ENCODE assay signal across 8 mouse cellular contexts in the genomic region with DNA sequence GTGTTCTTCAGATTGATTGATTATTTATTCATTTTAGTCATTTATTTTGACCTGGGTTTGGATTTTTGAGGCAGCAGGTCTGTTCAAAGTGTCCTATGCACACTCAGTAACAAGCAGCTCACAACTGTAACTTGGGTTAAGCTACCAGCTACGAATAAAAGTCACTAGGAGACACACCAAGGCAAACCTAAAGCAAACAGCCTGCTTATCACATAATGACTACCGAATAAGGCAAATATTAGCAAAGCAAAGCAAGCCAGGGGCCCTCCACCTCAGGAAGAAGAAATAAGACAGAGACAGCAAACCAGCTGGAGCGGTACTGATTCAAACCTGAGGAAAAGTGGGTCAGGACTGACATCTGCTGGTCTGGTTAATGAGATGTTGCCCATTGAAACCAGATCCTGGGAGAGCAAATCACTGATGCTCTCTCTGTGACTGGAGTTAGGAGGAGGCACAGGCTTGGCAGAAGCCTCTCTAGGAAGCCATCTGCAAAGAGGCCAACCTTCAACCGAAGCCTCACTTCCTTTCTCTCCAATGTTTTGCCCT.
DNase-seq lines count a peak whose midpoint lies in the region; ATAC-seq and TF ChIP-seq lines count a peak whose summit lies in the region.

No protein-coding gene starts in this region.

- no peak overlapping the region for H3K9ac ChIP-seq in heart, embryonic 11.5 days (ENCODE audit: low read depth, low read length)
- no peak overlapping the region for H3K9ac ChIP-seq in kidney, postnatal 0 days (ENCODE audit: low read depth, low read length)
- no peak overlapping the region for H3K9ac ChIP-seq in lung, embryonic 14.5 days

- no peaks in the 10 kb centered on the region for H3K9me3 ChIP-seq in heart, embryonic 11.5 days (replicated peaks; ENCODE audit: control insufficient read depth, low read length)
- H3K9me3 ChIP-seq in kidney, postnatal 0 days (replicated peaks; ENCODE audit: low read length), result no peaks in the 10 kb centered on the region
- no peaks in the 10 kb centered on the region for H3K9me3 ChIP-seq in lung, embryonic 14.5 days (ENCODE audit: low read depth, low read length)

- 23% methylated on average over 4 of the region's 4 CpGs for WGBS in heart, embryonic 11.5 days (ENCODE audit: insufficient replicate concordance)
- WGBS in kidney, postnatal 0 days, result 26% methylated on average over 4 of the region's 4 CpGs
- 12% methylated on average over 4 of the region's 4 CpGs for WGBS in lung, embryonic 14.5 days

- peak; percentile 73 for TF ChIP-seq CTCF in kidney, postnatal 0 days (IDR thresholded peaks at IDR 0.05; ENCODE audit: low read depth)
- TF ChIP-seq CTCF in lung, embryonic 14.5 days (IDR thresholded peaks at IDR 0.05; ENCODE audit: low read depth), result peak; percentile 78

- H3K4me1 ChIP-seq in heart, embryonic 11.5 days (ENCODE audit: control insufficient read depth, insufficient read depth, low read length), result peaks cover 9% of the 10 kb centered on the region; the same call in 1 of the 2 replicates
- no peaks in the 10 kb centered on the region for H3K4me1 ChIP-seq in kidney, postnatal 0 days (replicated peaks; ENCODE audit: insufficient read depth, low read length)
- no peaks in the 10 kb centered on the region; the same call in 1 of the 2 replicates for H3K4me1 ChIP-seq in lung, embryonic 14.5 days (ENCODE audit: insufficient read depth)

- no peak overlapping the region for H3K4me3 ChIP-seq in heart, embryonic 11.5 days (ENCODE audit: low read depth, low read length)
- no peak overlapping the region for H3K4me3 ChIP-seq in kidney, postnatal 0 days (replicated peaks; ENCODE audit: low read depth, low read length)
- H3K4me3 ChIP-seq in lung, embryonic 14.5 days (ENCODE audit: low read depth, low read length), result no peak overlapping the region

- H3K27ac ChIP-seq in heart, embryonic 11.5 days (ENCODE audit: low read depth, low read length), result no peak overlapping the region
- no peak overlapping the region for H3K27ac ChIP-seq in kidney, postnatal 0 days
- 0 out of 2 replicates have a peak overlapping the region, but pooled peaks have one; percentile 36 for H3K27ac ChIP-seq in lung, embryonic 14.5 days (ENCODE audit: low read depth)

- ATAC-seq in heart, embryonic 11.5 days (replicated peaks; ENCODE audit: insufficient number of reproducible peaks, low FRiP score, low TSS enrichment), result peak; percentile 61; the same call in 1 of the 2 replicates
- no peak; the same call in 1 of the 2 replicates for ATAC-seq in kidney, postnatal 0 days (replicated peaks; ENCODE audit: low FRiP score, low read depth)
- peak; percentile 79 for ATAC-seq in lung, embryonic 14.5 days (ENCODE audit: insufficient read depth)

- H3K4me2 ChIP-seq in heart, embryonic 11.5 days, result no peak overlapping the region
- H3K4me2 ChIP-seq in kidney, postnatal 0 days (ENCODE audit: low read length), result no peak overlapping the region
- no peak overlapping the region for H3K4me2 ChIP-seq in lung, embryonic 14.5 days

- no peaks in the 10 kb centered on the region for H3K36me3 ChIP-seq in heart, embryonic 11.5 days (ENCODE audit: control insufficient read depth, insufficient read depth, low read length)
- H3K36me3 ChIP-seq in kidney, postnatal 0 days (ENCODE audit: insufficient read depth, low read length), result no peaks in the 10 kb centered on the region
- no peaks in the 10 kb centered on the region for H3K36me3 ChIP-seq in lung, embryonic 14.5 days (ENCODE audit: insufficient read depth)

- peak; percentile 25 for DNase-seq in ovary, postnatal 14 days (ENCODE audit: low spot score)
- no peak for DNase-seq in ovary, postnatal 10 days (ENCODE audit: low spot score)
- DNase-seq in embryo, embryonic 10 days (ENCODE audit: low spot score), result peak; percentile 75
- DNase-seq in kidney, postnatal 0 days (ENCODE audit: low spot score), result peak; percentile 83
- peak; percentile 87 for DNase-seq in lung, embryonic 14.5 days
- DNase-seq in right cerebral cortex, postnatal 14 days, result peak; percentile 18
- DNase-seq in thymus, postnatal 25 days, result no peak

- H3K27me3 ChIP-seq in heart, embryonic 11.5 days (ENCODE audit: control insufficient read depth, insufficient read depth, low read length), result no peaks in the 10 kb centered on the region
- H3K27me3 ChIP-seq in kidney, postnatal 0 days (ENCODE audit: insufficient read depth, low read length), result no peaks in the 10 kb centered on the region
- H3K27me3 ChIP-seq in lung, embryonic 14.5 days (ENCODE audit: insufficient read depth, low read length), result no peaks in the 10 kb centered on the region

Comparison
In these comparisons a context has a peak if more than half of its experiments do, and no peak if none do; other contexts are left out.
1. DNase-seq: peak in ovary, postnatal 14 days (single experiment), embryo, embryonic 10 days (single experiment), kidney, postnatal 0 days (single experiment), lung, embryonic 14.5 days (single experiment) and right cerebral cortex, postnatal 14 days (single experiment); none in ovary, postnatal 10 days (single experiment) and thymus, postnatal 25 days (single experiment).